Mouse (Mus musculus): ENCODE measurements around the gene Tent4a. TPM values are rescaled to one million over a fixed set of nuclear protein-coding genes. Genes with fewer than 3 reads are reported as not detected.

Gene Tent4a
- polyA plus RNA-seq, 1 experiment from 2014 or later, result 5.0 TPM

DNA sequence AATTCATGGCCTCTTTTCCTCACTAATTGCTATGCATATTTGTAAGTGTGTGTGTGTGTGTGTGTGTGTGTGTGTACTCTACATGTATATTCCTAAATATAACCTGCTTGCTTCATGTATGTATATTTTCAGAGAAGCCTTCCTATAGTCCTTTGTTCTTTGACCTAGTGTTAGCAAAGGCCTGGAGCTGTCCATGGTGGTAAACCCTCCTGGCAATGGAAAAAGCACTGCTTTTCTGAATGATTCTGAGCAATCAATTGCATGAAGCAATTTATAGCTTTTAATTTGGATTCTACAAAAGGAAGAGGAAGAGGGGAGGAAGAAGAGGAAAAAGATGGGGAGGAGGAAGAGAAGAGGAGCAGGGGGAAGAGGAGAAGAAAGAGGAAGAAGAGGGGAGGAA is 22.3 kb upstream of the Tent4a start:
- H3K4me3 ChIP-seq (replicated peaks; ENCODE audit: low read depth, low read length), result no peak overlapping the region
- H3K9ac ChIP-seq (ENCODE audit: low read depth, low read length), result no peak overlapping the region
- H3K27me3 ChIP-seq (ENCODE audit: insufficient read depth, low read length), result no peaks in the 10 kb centered on the region
- H3K4me2 ChIP-seq (ENCODE audit: low read length), result no peak overlapping the region
- DNase-seq (ENCODE audit: low spot score) (no peak), ATAC-seq (replicated peaks; ENCODE audit: low FRiP score, low read depth) (no peak)
- H3K4me1 ChIP-seq (replicated peaks; ENCODE audit: insufficient read depth, low read length), result no peaks in the 10 kb centered on the region
- no peaks in the 10 kb centered on the region for H3K36me3 ChIP-seq (ENCODE audit: insufficient read depth, low read length)
- no peak for TF ChIP-seq CTCF (IDR thresholded peaks at IDR 0.05; ENCODE audit: low read depth)
- H3K9me3 ChIP-seq (replicated peaks; ENCODE audit: low read length), result no peaks in the 10 kb centered on the region
- no peak overlapping the region for H3K27ac ChIP-seq

DNA sequence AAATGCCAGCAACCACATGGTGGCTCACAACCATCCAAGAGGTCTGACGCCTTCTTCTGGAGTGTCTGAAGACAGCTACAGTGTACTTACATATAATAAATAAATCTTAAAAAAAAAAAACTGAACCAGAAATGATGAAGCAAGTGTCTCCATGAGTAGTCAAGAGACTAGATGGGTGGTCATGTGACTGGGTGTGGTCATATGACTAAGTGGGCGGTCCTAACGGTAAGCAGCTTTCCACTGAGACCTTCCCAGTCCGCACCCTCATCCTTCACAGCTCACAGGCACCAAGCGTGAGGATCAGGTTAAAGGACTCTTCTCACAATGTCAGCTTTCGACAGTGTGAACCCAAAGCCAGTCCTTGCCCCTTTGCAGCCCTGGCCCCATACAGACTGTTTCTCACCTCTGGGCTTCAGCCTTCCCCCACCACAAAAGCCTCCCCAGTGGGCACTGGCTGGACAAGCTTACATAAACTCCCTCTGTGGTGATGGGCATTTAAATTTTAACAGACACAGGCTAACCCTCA is 21.6 kb upstream of the Tent4a start:
- no peak overlapping the region for H3K4me3 ChIP-seq (replicated peaks; ENCODE audit: low read depth, low read length)
- TF ChIP-seq CTCF (IDR thresholded peaks at IDR 0.05; ENCODE audit: low read depth), result no peak
- ATAC-seq (replicated peaks; ENCODE audit: low FRiP score, low read depth), result no peak
- H3K4me1 ChIP-seq (replicated peaks; ENCODE audit: insufficient read depth, low read length), result no peaks in the 10 kb centered on the region
- H3K36me3 ChIP-seq (ENCODE audit: insufficient read depth, low read length), result no peaks in the 10 kb centered on the region
- no peak for DNase-seq (ENCODE audit: low spot score)
- H3K4me2 ChIP-seq (ENCODE audit: low read length), result no peak overlapping the region
- WGBS, result 84% methylated on average over 6 of the region's 6 CpGs
- no peak overlapping the region for H3K27ac ChIP-seq
- H3K9me3 ChIP-seq (replicated peaks; ENCODE audit: low read length), result no peaks in the 10 kb centered on the region
- H3K27me3 ChIP-seq (ENCODE audit: insufficient read depth, low read length), result no peaks in the 10 kb centered on the region
- H3K9ac ChIP-seq (ENCODE audit: low read depth, low read length), result no peak overlapping the region

DNA sequence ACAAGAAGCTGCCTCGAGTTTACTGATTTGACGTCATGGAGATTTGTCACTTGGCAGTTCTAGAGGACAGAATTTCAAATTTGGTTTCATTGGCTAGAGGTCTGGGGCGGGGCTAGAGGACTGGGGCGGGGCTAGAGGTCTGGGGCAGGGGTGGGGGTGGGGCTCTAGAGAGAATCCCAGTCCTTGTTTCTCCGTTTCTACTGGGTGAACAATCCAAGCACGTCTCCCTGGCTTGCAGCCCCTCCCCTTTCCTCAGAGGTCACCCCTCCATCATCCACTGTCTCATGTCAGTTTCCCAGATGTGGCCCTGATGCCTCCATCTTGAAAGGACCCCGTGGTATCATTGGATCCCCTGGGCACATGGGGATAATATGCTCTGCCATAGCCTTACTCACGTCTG is 20.6 kb upstream of the Tent4a start:
- 24% methylated on average over 8 of the region's 8 CpGs for WGBS
- no peak for TF ChIP-seq CTCF (IDR thresholded peaks at IDR 0.05; ENCODE audit: low read depth)
- no peak for ATAC-seq (replicated peaks; ENCODE audit: low FRiP score, low read depth)

DNA sequence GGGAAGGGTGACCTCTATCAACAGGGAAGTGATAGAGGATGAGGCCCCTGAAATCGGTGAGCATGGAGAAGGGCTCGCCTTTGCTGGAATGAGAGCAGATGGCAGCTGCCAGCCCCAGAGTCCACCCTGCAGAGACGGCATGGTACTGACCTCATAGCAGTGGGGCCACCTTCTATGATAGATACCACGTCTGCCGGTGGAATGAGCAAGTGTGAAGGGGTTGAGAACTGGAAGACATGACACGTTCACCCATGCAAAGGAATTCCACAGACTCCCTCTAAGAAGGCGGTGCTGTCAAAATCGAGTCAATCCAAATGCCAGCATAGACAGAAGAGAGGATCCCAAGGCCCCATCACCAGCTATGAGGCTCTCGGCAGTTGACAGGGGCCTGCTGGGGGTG is 19.8 kb upstream of the Tent4a start:
- Histone ChIP-seq H3K27me3 (ENCODE audit: insufficient read depth, low read length) (no peaks in the 10 kb centered on the region), H3K9ac (ENCODE audit: low read depth, low read length) (no peak overlapping the region), H3K9me3 (replicated peaks; ENCODE audit: low read length) (no peaks in the 10 kb centered on the region), H3K4me3 (replicated peaks; ENCODE audit: low read depth, low read length) (no peak overlapping the region), H3K4me1 (replicated peaks; ENCODE audit: insufficient read depth, low read length) (no peaks in the 10 kb centered on the region), H3K36me3 (ENCODE audit: insufficient read depth, low read length) (no peaks in the 10 kb centered on the region), H3K27ac (no peak overlapping the region), H3K4me2 (ENCODE audit: low read length) (no peak overlapping the region)
- DNase-seq (ENCODE audit: low spot score) (no peak), ATAC-seq (replicated peaks; ENCODE audit: low FRiP score, low read depth) (0 out of 2 replicates have a peak, but pooled peaks have one; percentile 40)
- 70% methylated on average over 9 of the region's 9 CpGs for WGBS
- TF ChIP-seq CTCF (IDR thresholded peaks at IDR 0.05; ENCODE audit: low read depth), result no peak

More for the DNA sequence above, 20.6 kb upstream of the Tent4a start:
- DNase-seq (ENCODE audit: low spot score), result no peak
- Histone ChIP-seq H3K27ac (no peak overlapping the region), H3K36me3 (ENCODE audit: insufficient read depth, low read length) (no peaks in the 10 kb centered on the region), H3K9me3 (replicated peaks; ENCODE audit: low read length) (no peaks in the 10 kb centered on the region), H3K27me3 (ENCODE audit: insufficient read depth, low read length) (no peaks in the 10 kb centered on the region), H3K4me3 (replicated peaks; ENCODE audit: low read depth, low read length) (no peak overlapping the region), H3K4me1 (replicated peaks; ENCODE audit: insufficient read depth, low read length) (no peaks in the 10 kb centered on the region), H3K9ac (ENCODE audit: low read depth, low read length) (no peak overlapping the region), H3K4me2 (ENCODE audit: low read length) (no peak overlapping the region)

DNA sequence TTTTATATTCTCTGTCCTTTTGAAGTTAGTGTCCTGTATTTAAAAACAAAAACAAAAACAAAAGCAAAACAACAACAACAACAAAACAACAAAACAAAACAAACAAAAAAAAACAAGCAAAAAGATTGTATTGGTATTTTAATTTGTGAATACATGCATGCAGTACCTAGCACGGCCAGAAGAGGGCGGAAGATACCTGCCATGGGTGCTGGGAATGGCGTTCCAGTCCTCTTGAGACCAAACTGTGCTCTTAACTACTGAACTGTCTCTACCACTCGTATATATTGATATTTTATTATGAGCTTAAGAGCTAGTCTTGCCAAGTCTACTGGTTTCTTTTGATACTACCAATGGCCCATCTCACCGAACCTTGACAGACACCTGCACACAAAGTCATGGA is 18.6 kb upstream of the Tent4a start:
- Histone ChIP-seq H3K27ac (no peak overlapping the region), H3K9ac (ENCODE audit: low read depth, low read length) (no peak overlapping the region), H3K9me3 (replicated peaks; ENCODE audit: low read length) (no peaks in the 10 kb centered on the region), H3K4me2 (ENCODE audit: low read length) (no peak overlapping the region), H3K27me3 (ENCODE audit: insufficient read depth, low read length) (no peaks in the 10 kb centered on the region), H3K4me1 (replicated peaks; ENCODE audit: insufficient read depth, low read length) (no peaks in the 10 kb centered on the region), H3K36me3 (ENCODE audit: insufficient read depth, low read length) (no peaks in the 10 kb centered on the region), H3K4me3 (replicated peaks; ENCODE audit: low read depth, low read length) (no peak overlapping the region)
- ATAC-seq (replicated peaks; ENCODE audit: low FRiP score, low read depth) (no peak), DNase-seq (ENCODE audit: low spot score) (peak; percentile 59)
- 24% methylated on average over 5 of the region's 5 CpGs for WGBS
- peak; percentile 93 for TF ChIP-seq CTCF (IDR thresholded peaks at IDR 0.05; ENCODE audit: low read depth)

DNA sequence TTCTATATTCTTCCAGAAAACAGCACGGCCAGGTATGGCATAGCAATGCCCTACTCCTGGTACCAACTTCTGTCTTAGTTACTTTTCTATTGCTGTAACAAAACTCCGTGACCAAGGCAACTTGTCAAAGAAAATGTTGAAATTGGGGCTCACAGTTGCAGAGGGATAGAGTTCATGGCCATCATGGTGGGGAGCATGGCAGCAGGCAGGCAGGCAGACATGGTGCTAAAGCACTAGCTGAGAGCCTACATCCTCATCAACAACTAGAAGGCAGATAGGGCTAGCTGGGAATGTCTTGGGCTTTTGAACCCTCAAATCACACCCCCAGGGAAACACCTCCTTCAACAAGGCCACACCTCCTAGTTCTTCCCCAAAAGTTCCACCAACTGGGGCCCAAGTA is 16.4 kb upstream of the Tent4a start:
- Histone ChIP-seq H3K9me3 (replicated peaks; ENCODE audit: low read length) (no peaks in the 10 kb centered on the region), H3K27ac (no peak overlapping the region), H3K4me2 (ENCODE audit: low read length) (no peak overlapping the region), H3K27me3 (ENCODE audit: insufficient read depth, low read length) (no peaks in the 10 kb centered on the region), H3K36me3 (ENCODE audit: insufficient read depth, low read length) (no peaks in the 10 kb centered on the region), H3K9ac (ENCODE audit: low read depth, low read length) (no peak overlapping the region), H3K4me1 (replicated peaks; ENCODE audit: insufficient read depth, low read length) (no peaks in the 10 kb centered on the region), H3K4me3 (replicated peaks; ENCODE audit: low read depth, low read length) (no peak overlapping the region)
- no peak for TF ChIP-seq CTCF (IDR thresholded peaks at IDR 0.05; ENCODE audit: low read depth)
- WGBS, result 84% methylated on average over 2 of the region's 2 CpGs
- no peak for DNase-seq (ENCODE audit: low spot score)
- no peak for ATAC-seq (replicated peaks; ENCODE audit: low FRiP score, low read depth)

DNA sequence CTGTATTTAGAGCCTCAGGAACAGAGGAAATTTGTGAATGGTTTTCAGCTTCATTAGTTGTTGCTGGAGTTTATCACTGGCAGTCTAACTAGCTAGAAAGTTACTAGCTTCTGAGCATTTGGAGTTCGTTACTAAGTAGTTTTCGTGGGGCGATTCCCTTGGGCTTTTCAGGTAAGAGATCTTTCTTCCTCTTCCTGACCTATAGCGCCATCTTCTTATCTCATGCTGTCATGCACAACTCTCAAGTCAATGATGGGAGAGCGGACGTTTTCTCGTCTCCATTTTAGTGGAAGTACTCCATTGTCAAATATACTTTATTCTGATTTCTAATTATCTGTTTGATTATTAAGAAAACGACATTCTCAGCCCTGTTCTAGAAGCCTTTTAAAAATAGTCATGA is 15.6 kb upstream of the Tent4a start:
- peak; percentile 30; the same call in 1 of the 2 replicates for TF ChIP-seq CTCF (IDR thresholded peaks at IDR 0.05; ENCODE audit: low read depth)
- Histone ChIP-seq H3K4me1 (replicated peaks; ENCODE audit: insufficient read depth, low read length) (no peaks in the 10 kb centered on the region), H3K27ac (no peak overlapping the region), H3K9me3 (replicated peaks; ENCODE audit: low read length) (no peaks in the 10 kb centered on the region), H3K27me3 (ENCODE audit: insufficient read depth, low read length) (no peaks in the 10 kb centered on the region), H3K9ac (ENCODE audit: low read depth, low read length) (no peak overlapping the region), H3K36me3 (ENCODE audit: insufficient read depth, low read length) (no peaks in the 10 kb centered on the region), H3K4me2 (ENCODE audit: low read length) (no peak overlapping the region), H3K4me3 (replicated peaks; ENCODE audit: low read depth, low read length) (no peak overlapping the region)
- 50% methylated on average over 8 of the region's 8 CpGs for WGBS
- ATAC-seq (replicated peaks; ENCODE audit: low FRiP score, low read depth), result no peak
- DNase-seq (ENCODE audit: low spot score), result no peak

Data from kidney, postnatal 0 days (tissue).